Mouse (Mus musculus) CD4-positive helper T cell, adult 2 months (primary cell): ENCODE data around the gene Znhit6.

ENCODE experiments used
- DNase-seq: peaks from one replicate; pipeline ENCODE4 v3.0.0-alpha.2; 2012; ENCODE audit warnings: low read depth, missing footprints, low spot score

Znhit6 gene

GRCm38 (mm10) chr3:145575743-145576481 is at the start of gene Znhit6:
TSS of gene Znhit6 (plus strand) at chr3:145576205.
- DNase-seq: peak; percentile 93

- peak; percentile 40 for DNase-seq
Measured at GRCm38 (mm10) chr3:145537870-145538269, 38.1 kb upstream of the Znhit6 start.

DNA sequence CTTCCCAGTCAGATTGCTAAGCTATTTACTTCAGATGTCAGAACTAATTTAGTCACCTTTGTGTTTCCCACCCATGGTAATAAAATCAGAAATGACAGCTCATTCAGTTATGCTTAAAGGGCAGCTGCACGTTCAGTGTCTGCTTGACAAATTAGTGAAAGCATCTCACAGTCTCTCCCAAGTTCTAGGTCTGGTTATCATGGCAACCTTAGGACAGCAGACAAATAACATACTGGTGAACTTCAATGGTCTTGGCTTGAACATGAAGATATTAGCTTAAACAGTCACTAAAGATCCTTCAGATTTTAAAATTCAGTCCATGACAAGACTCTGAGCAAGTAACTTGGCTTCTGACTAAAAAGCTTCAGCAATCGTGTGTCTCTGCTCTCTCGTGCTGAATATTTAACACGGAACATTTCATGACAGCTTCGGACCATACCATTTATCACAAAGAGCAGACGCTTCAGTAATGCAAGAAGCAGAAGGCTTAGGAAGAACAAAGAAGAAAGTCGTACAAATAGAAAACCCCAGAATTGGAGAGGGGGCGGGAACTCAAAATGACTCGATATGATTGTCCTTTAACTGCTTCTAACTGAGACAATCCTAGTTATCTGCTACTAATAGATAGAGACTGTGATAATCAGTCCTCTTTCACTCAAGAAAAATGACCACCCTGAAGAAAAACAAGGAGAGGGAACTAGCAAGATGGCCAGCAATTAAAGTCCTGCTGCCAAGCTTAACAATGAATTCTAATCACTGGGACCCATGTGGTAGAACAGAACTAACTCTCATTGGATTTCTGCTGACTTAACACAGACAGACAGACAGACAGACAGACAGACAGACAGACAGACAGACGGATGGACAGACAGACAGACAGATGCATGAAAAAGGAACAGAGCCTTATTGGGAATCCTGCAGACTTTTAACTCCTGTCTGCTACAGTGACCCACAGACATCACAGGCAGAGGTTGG is 27.3 kb upstream of the Znhit6 start:
- DNase-seq: no peak

GRCm38 (mm10) chr3:145550216-145550615 is 25.8 kb upstream of the Znhit6 start:
- DNase-seq: no peak

DNA sequence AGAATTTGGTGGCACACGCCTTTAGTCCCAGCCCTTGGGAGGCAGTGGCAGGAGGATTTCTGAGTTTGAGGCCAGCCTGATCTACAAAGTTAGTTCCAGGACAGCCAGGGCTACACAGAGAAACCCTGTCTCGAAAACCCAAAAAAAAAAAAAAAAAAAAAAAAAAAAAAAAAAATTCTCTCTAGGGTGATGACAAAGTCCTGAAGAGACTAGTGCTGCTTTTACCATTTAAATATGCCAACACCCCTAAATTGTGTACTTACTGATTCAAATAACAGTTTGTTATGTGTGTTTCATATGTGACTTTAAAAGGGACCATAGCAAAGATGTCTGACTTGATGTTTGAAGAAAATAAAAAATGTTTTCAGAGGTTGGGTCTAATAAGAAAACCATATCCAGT is 21.6 kb upstream of the Znhit6 start:
- no peak for DNase-seq

DNA sequence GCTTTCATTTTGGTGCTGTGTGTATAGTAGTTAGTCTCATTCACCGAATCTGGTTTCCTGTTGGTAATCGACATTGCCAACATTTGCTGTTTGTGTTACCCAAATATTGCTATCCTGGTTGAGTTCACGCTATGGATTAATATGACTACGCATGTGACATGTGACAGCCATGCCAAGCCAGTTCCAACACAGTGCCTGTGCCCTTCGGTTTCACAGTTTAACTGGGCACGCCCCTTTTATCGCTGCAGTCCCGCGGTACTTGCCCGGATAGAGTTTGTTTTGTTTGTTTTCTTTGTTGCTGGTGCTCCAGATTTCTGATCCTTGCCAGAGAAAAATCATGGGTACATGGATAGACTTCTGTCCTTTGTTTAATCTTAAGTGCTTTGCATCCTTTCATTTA is 19.8 kb upstream of the Znhit6 start:
- DNase-seq: no peak

- DNase-seq: no peak
Measured at GRCm38 (mm10) chr3:145559675-145560074, 16.3 kb upstream of the Znhit6 start.

DNA sequence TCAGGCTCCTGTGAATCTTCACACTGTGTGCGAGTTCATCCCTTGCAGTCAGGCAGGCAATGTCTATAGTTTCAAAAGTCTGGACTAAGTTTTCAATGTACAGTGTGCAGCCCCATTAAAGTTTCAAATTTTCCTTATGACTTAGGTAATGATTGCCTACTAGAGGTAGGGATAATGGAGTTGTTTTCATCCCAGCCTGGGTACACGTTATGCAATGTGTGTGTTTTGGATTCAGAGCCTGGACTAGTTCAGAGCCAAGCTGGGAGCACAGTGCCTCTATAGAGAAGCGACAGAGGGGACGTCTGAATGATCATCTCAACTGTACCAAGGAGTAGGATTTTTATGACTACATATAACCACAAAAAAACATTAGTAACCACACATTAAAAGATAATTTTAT is 15.9 kb upstream of the Znhit6 start:
- no peak for DNase-seq

DNA sequence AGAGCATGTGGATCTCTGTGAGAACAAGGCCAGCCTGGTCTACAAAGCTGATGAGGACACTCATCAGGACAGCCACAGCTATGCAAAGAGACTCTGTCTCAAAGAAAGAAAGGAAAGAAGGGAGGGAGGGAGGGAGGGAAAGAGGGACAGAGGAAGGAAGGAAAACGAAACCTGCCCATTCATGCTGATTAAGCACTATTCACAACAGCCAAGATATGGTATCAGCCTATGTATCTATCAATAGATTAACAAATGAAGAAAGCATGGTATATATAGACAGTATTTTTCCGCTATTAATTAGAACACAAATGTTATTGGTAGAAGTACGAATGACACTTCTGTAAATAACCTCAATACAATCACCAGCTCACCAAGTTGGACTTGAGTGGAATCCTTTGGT is 1.5 kb upstream of the Znhit6 start:
- DNase-seq: no peak

DNA sequence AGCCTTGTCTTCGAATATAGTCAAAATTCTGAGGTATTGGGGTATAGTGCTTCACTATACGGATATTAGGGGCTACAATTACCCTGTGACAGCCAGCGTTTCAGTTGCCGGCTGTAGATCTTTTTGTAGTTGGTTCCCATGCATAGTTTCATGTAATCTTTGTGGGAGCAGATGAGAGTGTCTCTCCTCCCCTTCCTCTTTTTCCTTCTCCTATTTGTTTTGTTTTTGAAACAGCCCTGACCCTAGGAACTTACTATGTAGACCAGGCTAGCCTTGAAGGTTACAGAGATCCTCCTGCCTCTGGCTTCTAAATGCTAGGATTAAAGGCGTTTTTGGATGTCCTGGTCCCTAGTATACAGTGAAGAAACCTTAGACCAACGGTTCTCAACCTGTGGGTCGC is 665 bp upstream of the Znhit6 start:
- DNase-seq: no peak

GRCm38 (mm10) chr3:145576482-145576822 is 447 bp downstream of the Znhit6 start:
- DNase-seq: no peak

DNA sequence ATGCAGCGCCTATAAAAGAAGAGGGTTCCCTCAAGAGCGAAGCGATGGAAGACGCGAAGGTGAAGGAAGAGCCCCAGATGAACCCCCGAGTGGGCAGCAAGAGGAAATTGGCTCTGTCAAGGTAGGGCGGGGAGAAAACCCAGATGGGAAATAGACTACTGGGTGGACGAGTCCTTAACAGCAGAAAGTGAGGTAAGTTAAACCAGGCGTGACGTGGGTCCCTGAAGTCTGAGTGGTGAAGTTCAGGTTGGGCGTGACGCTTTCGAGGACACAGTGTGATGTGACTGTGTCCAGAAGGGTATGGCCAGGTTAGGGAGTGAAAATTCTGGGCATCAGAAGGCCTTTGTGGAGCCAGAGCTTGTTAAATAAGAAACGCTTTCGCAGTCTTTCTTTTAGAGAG is 871 bp downstream of the Znhit6 start:
- no peak for DNase-seq

GRCm38 (mm10) chr3:145583043-145583442 is 7.0 kb downstream of the Znhit6 start:
- no peak for DNase-seq

DNA sequence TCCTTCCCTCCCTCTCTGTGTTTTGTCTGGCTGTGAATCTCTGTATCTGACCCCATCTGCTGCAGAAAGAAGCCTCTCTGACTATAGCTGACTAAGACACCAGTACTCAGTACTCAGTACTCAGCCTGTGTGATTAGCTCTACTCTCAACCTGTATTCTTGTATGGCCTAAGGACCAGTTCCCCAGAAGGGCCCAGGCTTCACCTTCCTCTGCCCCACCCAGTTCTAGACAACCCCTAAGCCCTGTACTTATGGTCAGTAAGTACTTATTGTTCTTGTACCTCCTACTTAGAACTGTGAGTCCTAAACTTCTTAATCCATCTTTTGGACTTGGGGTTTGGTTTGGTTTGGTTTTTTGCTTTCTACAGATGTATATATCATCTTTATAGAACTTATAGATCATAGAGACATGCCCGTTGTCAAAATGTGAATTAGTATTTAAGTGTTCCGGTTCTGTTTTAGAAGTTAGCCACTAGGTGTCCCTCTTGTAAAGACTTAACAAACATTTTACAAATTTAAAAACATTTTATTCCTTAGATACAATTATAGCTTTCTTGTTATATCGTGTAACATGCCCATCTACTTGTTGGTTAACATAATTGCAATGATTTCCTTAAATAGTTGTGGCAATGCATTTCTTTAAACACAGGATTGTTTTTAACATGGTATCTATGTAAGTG is 7.7 kb downstream of the Znhit6 start:
- DNase-seq: no peak

DNA sequence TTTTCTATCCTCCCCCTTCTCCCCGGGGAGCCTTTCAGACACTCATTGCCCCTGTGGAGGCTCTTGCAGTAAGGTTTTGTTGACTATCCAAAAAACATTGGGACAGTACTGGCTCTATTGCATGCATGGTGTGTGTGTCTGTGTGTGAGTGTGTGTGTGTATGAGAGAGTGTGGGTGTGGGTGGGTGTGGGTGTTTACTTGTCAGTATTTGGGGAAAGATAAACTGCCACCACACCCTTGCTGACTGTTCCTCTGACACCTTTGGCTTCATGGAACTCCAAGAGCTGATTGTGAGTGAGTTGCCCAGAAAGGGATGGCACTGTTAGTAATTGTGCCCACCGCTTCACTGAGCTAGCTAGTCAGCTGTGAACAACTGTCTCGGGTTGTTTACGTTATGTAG is 14.6 kb downstream of the Znhit6 start:
- DNase-seq: no peak

GRCm38 (mm10) chr3:145591841-145592542 is 16.0 kb downstream of the Znhit6 start:
- DNase-seq: no peak

GRCm38 (mm10) chr3:145595354-145595753 is 19.3 kb downstream of the Znhit6 start:
- peak; percentile 28 for DNase-seq

- DNase-seq: no peak
Measured at GRCm38 (mm10) chr3:145599059-145599458, 23.1 kb downstream of the Znhit6 start.

GRCm38 (mm10) chr3:145600801-145601200 is 24.8 kb downstream of the Znhit6 start:
- DNase-seq: no peak

DNA sequence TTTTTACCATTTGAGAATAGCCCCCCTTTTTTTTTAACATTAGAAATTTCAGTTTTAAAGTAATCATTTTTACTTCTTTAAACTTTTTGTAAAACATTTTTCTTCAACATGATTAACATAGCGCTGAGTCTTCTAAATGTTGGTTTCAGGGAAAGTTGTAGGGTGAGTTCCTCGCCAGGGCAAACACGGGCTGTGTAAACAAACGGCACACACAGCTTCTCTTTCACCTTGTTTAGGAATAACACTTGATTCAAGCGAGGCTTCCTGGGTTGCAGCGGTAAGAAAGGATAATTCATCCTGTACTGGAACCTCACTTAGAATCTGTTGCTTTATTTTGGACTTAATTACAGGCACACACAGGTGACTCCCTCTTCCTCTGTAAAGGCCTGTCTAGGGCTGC is 25.3 kb downstream of the Znhit6 start:
- no peak for DNase-seq

DNA sequence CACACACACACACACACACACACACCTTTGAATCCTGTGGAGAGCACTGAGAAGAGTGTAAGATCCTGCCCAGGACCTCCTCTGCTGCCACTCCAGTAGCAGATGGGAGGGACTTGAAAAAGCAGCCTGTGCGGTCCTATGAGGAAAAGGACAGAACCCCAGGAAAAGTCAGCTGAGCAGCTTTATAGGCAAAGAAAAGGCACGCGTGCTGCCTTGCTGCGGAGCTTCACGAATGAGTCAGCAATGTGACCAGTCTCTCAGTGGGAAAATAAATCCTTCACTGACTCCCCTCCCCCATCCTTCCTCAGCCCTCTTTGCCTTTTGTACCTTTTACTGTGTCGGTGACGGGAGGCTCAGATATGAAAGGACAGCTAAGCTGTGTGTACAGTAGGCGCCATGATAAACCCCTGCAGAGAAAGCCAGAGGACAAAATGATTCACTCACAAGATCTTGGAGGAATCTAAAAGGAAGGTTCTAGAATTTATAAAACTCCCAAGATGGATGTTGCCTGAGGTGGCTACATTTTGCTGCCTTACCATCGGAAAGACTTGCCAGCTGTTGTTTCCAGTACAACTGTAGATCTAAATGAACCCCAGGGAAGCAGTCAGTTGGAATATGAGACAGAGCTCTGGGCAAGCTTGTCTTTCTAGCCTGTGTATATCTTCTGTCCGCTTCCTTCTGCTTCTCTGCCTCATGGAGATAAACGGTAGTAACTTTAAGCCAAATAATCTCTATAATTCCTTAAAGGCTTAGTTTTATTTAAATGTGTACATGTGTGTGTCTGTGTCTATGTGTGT is 26.6 kb downstream of the Znhit6 start:
- DNase-seq: no peak
